Mouse (Mus musculus) left cerebral cortex, adult 11 months (tissue): ENCODE data around the gene Sco2.
A peak's percentile ranks its signal among the peaks of the same experiment; 100 is the strongest.

Experiments used
- DNase-seq: peaks from one replicate; pipeline ENCODE4 v3.0.0; 2022; ENCODE audit warnings: low spot score

Sco2 gene

GRCm38 (mm10) chr15:89373762-89374248 lies at the start of gene Sco2:
Gene Sco2, minus strand, starts transcription at chr15:89373846.
- DNase-seq: peak; percentile 84

GRCm38 (mm10) chr15:89421938-89422337 lies 48.3 kb upstream of the Sco2 start:
- no peak for DNase-seq

- DNase-seq: no peak
Observed at GRCm38 (mm10) chr15:89415282-89415681, 41.6 kb upstream of the Sco2 start.

GRCm38 (mm10) chr15:89410118-89410517 lies 36.5 kb upstream of the Sco2 start, which contains the start of gene Syce3:
Gene Syce3, minus strand, starts transcription at chr15:89410503.
- DNase-seq: no peak

- DNase-seq: no peak
Observed at GRCm38 (mm10) chr15:89406691-89407090, 33.0 kb upstream of the Sco2 start.

GRCm38 (mm10) chr15:89404831-89405623 lies 31.4 kb upstream of the Sco2 start:
- DNase-seq: no peak

GRCm38 (mm10) chr15:89402471-89402870 lies 28.8 kb upstream of the Sco2 start:
- no peak for DNase-seq

- no peak for DNase-seq
Observed at GRCm38 (mm10) chr15:89399716-89400115, 26.1 kb upstream of the Sco2 start.

GRCm38 (mm10) chr15:89398146-89398545 lies 24.5 kb upstream of the Sco2 start:
- no peak for DNase-seq

- no peak for DNase-seq
Observed at GRCm38 (mm10) chr15:89396883-89397282, 23.2 kb upstream of the Sco2 start.

GRCm38 (mm10) chr15:89390081-89390480 lies 16.4 kb upstream of the Sco2 start:
- no peak for DNase-seq

- DNase-seq: no peak
Observed at GRCm38 (mm10) chr15:89387127-89387526, 13.5 kb upstream of the Sco2 start.

GRCm38 (mm10) chr15:89384617-89385016 lies 11.0 kb upstream of the Sco2 start, which contains the start of gene Klhdc7b:
Gene Klhdc7b, plus strand, starts transcription at chr15:89384917.
- DNase-seq: no peak

GRCm38 (mm10) chr15:89379429-89379828 lies 5.8 kb upstream of the Sco2 start:
- no peak for DNase-seq

GRCm38 (mm10) chr15:89378831-89379401 lies 5.3 kb upstream of the Sco2 start, which contains the start of gene Odf3b:
Gene Odf3b, minus strand, starts transcription at chr15:89379282.
- no peak for DNase-seq

GRCm38 (mm10) chr15:89377938-89378828 lies 4.5 kb upstream of the Sco2 start:
- DNase-seq: no peak

- DNase-seq: no peak
Observed at GRCm38 (mm10) chr15:89377362-89377761, 3.7 kb upstream of the Sco2 start.

- no peak for DNase-seq
Observed at GRCm38 (mm10) chr15:89376957-89377356, 3.3 kb upstream of the Sco2 start, which contains the start of gene Tymp. Gene Tymp, minus strand, starts transcription at chr15:89377039.

- no peak for DNase-seq
Observed at GRCm38 (mm10) chr15:89376040-89376439, 2.4 kb upstream of the Sco2 start.

- DNase-seq: no peak
Observed at GRCm38 (mm10) chr15:89374801-89375534, 1.3 kb upstream of the Sco2 start.

- no peak for DNase-seq
Observed at GRCm38 (mm10) chr15:89374340-89374739, 694 bp upstream of the Sco2 start.
